ENCODE assay signal across 30 mouse cellular contexts in the genomic region with DNA sequence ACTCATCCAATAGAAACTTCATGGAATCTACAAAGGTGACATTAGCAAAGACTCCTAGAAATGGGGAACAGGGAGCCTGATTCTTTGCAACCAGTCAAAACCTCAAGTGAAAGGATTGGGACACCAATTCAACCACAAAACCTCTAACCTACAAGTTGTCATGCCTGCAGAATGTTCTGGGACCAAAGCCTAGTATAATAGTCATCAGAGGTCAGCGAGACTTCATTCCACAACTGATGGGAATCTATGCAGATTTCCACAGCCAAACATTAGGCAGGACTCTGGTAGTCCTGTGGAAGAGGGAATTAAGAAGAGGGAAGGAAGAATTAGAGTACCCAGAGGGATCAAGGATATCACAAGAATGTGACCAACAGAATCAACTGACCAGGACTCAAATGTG.
DNase-seq lines count a peak whose midpoint lies in the region; ATAC-seq lines count a peak whose summit lies in the region.
"Had no signal": no experiment of that assay in that cellular context is flagged by ENCODE, and none has a peak within 500 bp of the region (broad histone marks: within the 10 kb centered on the region; RNA-seq: fewer than 3 reads in every experiment).

No protein-coding gene starts in this region.

- H3K4me1 ChIP-seq in midbrain, embryonic 11.5 days (ENCODE audit: control insufficient read depth, insufficient read depth, low read length): no peaks in the 10 kb centered on the region
- H3K4me1 ChIP-seq: embryonic facial prominence, embryonic 10.5 days; embryonic facial prominence, embryonic 13.5 days; heart, embryonic 10.5 days; heart, embryonic 13.5 days had no signal

- 80% methylated on average over 1 of the region's 1 CpGs for WGBS in midbrain, embryonic 11.5 days

- no peaks in the 10 kb centered on the region for H3K9me3 ChIP-seq in midbrain, embryonic 11.5 days (ENCODE audit: control insufficient read depth, low read length)
- H3K9me3 ChIP-seq: embryonic facial prominence, embryonic 10.5 days; embryonic facial prominence, embryonic 13.5 days; heart, embryonic 10.5 days; heart, embryonic 13.5 days had no signal

- no peaks in the 10 kb centered on the region for H3K36me3 ChIP-seq in midbrain, embryonic 11.5 days (ENCODE audit: control insufficient read depth, insufficient read depth, low read length)
- H3K36me3 ChIP-seq: embryonic facial prominence, embryonic 10.5 days; embryonic facial prominence, embryonic 13.5 days; heart, embryonic 10.5 days; heart, embryonic 13.5 days had no signal

- DNase-seq in adrenal gland, postnatal 14 days: peak; percentile 4
- DNase-seq in adrenal gland, adult (ENCODE audit: inconsistent age in 2 of 2, low spot score in 1 of 2): no peak
- DNase-seq in adipocyte (ENCODE audit: low spot score) (peak; percentile 88), liver (no peak)
- DNase-seq in fibroblast of lung, adult 2 months (ENCODE audit: low read depth): peak; percentile 45
- no peak for DNase-seq in spleen, postnatal 10 days (ENCODE audit: low spot score in 2 of 2)
- no peak for DNase-seq in midbrain, embryonic 11.5 days (ENCODE audit: low spot score, missing footprints)
- DNase-seq in gastrocnemius, postnatal 10 days: no peak
- DNase-seq: adrenal gland, adult 8-10 months; adrenal gland, postnatal 36 days; cerebellum, adult 11 months; cerebellum, adult 8-10 months; cerebellum, postnatal 10 days; cerebellum, postnatal 36 days; embryo, embryonic 11 days; gastrocnemius, postnatal 36 days; heart, adult 2 months; heart, postnatal 14 days; heart, postnatal 4 days had no signal

- H3K27me3 ChIP-seq in midbrain, embryonic 11.5 days (ENCODE audit: control insufficient read depth, insufficient read depth, low read length): no peaks in the 10 kb centered on the region
- H3K27me3 ChIP-seq: embryonic facial prominence, embryonic 13.5 days; heart, embryonic 13.5 days; Patski had no signal

- H3K4me3 ChIP-seq in midbrain, embryonic 11.5 days (ENCODE audit: low read depth, low read length): no peak overlapping the region
- H3K4me3 ChIP-seq: embryonic facial prominence, embryonic 10.5 days; embryonic facial prominence, embryonic 13.5 days; heart, adult 2 months; heart, embryonic 10.5 days; heart, embryonic 13.5 days had no signal

- no peak overlapping the region for H3K27ac ChIP-seq in midbrain, embryonic 11.5 days (ENCODE audit: low read depth, low read length)
- H3K27ac ChIP-seq: embryonic facial prominence, embryonic 10.5 days; embryonic facial prominence, embryonic 13.5 days; heart, adult 2 months; heart, embryonic 10.5 days; heart, embryonic 13.5 days; hindbrain, embryonic 14.5 days; hindbrain, postnatal 0 days had no signal

- ATAC-seq in midbrain, embryonic 11.5 days (ENCODE audit: low FRiP score): no peak
- ATAC-seq: CD4-positive, CD25-positive, alpha-beta regulatory T cell, adult 4 months; forebrain, embryonic 14.5 days; hindbrain, postnatal 0 days; inflammation-experienced regulatory T-cells, adult 6 months; intestine, embryonic 16.5 days; Patski had no signal

- no peak overlapping the region for H3K9ac ChIP-seq in midbrain, embryonic 11.5 days (ENCODE audit: low read length)
- H3K9ac ChIP-seq: embryonic facial prominence, embryonic 13.5 days; heart, embryonic 13.5 days; hindbrain, embryonic 14.5 days had no signal

- H3K4me2 ChIP-seq in midbrain, embryonic 11.5 days: no peak overlapping the region
- H3K4me2 ChIP-seq: embryonic facial prominence, embryonic 13.5 days; heart, embryonic 13.5 days; hindbrain, embryonic 14.5 days had no signal

Comparison
In these comparisons a context has a peak if more than half of its experiments do, and no peak if none do; other contexts are left out.
1. DNase-seq: peak in adrenal gland, postnatal 14 days (single experiment), adipocyte (single experiment) and fibroblast of lung, adult 2 months (single experiment); none in adrenal gland, adult (0 of 2), spleen, postnatal 10 days (0 of 2), liver (single experiment), midbrain, embryonic 11.5 days (single experiment) and gastrocnemius, postnatal 10 days (single experiment).